Mouse (Mus musculus) hindbrain, embryonic 12.5 days (tissue): ENCODE measurements around the gene Fen1. TPM values are rescaled to one million over a fixed set of nuclear protein-coding genes. Genes with fewer than 3 reads are reported as not detected.
"Not testable (repeated sequence)": the region's sequence is repeated elsewhere in the genome, so short reads cannot be mapped to it uniquely, and the experiment has no call there.

Experiments
- ATAC-seq: fragments of 200-750 bp; cut with Nextera tagmentation; 2 replicates; pipeline ENCODE4 v1.8.0; 2017; ENCODE audit warnings: moderate TSS enrichment; ENCODE audit not compliant: low FRiP score
- H3K27ac ChIP-seq: fragments of 300-500 bp; sonication (generic); 2 replicates; pipeline ENCODE4 v1.5.1; 2016; ENCODE audit warnings: mild to moderate bottlenecking
- H3K27me3 ChIP-seq: fragments of 300-500 bp; sonication (generic); 2 replicates; pipeline ENCODE4 v1.6.1; 2016; ENCODE audit warnings: mild to moderate bottlenecking
- H3K36me3 ChIP-seq: fragments of 300-500 bp; sonication (generic); 2 replicates; pipeline ENCODE4 v1.6.1; 2016; ENCODE audit warnings: mild to moderate bottlenecking
- H3K4me1 ChIP-seq: fragments of 300-500 bp; sonication (generic); 2 replicates; pipeline ENCODE4 v1.6.1; 2016
- H3K4me2 ChIP-seq: fragments of 300-500 bp; sonication (generic); replicated peaks from 2 replicates; pipeline ENCODE4 v1.6.1; 2016; ENCODE audit warnings: mild to moderate bottlenecking
- H3K4me3 ChIP-seq: fragments of 300-500 bp; sonication (generic); 2 replicates; pipeline ENCODE4 v1.5.1; 2016; ENCODE audit warnings: mild to moderate bottlenecking
- H3K9ac ChIP-seq: fragments of 300-500 bp; sonication (generic); 2 replicates; pipeline ENCODE4 v1.6.1; 2016; ENCODE audit warnings: mild to moderate bottlenecking, moderate library complexity
- H3K9me3 ChIP-seq: fragments of 300-500 bp; sonication (generic); replicated peaks from 2 replicates; pipeline ENCODE4 v1.6.1; 2016; ENCODE audit warnings: mild to moderate bottlenecking
- WGBS: fragments of 180-500 bp; shearing (Covaris S2); methylation state at CpG from one replicate; pipeline ENCODE4 v1.1.7; 2016; 5-methylcytosine and 5-hydroxymethylcytosine counted together
- polyA plus RNA-seq: library from polyadenylated mRNA; unstranded; fragments of >200 nt; fragmentation: Nextera tagmentation; extraction: Ambion mirVana; gene quantifications from 2 replicates; pipeline ENCODE4 v1.2.1, GENCODE M21; 2016

The Fen1 gene
- polyA plus RNA-seq, 1 experiment from 2014 or later = 62.4 TPM

DNA sequence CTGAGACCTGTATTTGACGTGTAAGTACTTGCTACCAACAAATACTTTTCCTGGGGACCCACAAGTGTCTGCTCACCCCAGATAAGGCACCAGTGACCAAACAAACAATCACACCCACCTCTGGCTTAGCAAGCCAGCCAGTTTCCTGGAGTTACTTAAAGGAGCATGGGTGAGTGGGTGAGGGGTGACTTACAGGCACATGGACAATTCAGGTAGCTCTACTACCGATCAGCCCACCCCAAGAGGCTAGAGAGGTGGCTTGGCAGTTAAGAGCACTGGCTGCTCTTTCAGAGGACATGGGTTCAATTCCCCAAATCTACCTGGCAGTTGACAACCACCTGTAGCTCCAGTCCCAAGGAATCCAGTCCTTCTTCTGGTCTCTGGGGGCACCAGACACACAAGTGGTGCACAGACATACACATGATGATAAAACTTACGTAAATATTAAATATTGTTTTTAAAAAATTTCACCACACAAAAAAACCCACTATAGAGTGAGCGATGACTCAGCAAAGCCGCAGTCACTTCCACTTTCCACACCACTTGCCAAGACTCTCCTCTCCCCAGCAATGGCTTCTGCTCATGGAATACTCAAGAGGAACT is 30.8 kb downstream of the Fen1 start:
- no peaks in the 10 kb centered on the region for H3K4me1 ChIP-seq
- no peaks in the 10 kb centered on the region for H3K9me3 ChIP-seq
- H3K4me2 ChIP-seq = no peak overlapping the region
- no peaks in the 10 kb centered on the region for H3K36me3 ChIP-seq
- H3K27ac ChIP-seq = no peak overlapping the region
- H3K9ac ChIP-seq = no peak overlapping the region
- WGBS = 85% methylated on average over 5 of the region's 5 CpGs
- no peak overlapping the region for H3K4me3 ChIP-seq
- no peaks in the 10 kb centered on the region for H3K27me3 ChIP-seq
- no peak for ATAC-seq

GRCm38 (mm10) chr19:10171846-10172245 is 32.1 kb downstream of the Fen1 start:
- Histone ChIP-seq H3K27ac (no peak overlapping the region), H3K4me2 (no peak overlapping the region), H3K9me3 (no peaks in the 10 kb centered on the region), H3K4me3 (no peak overlapping the region), H3K4me1 (no peaks in the 10 kb centered on the region), H3K9ac (no peak overlapping the region), H3K27me3 (no peaks in the 10 kb centered on the region), H3K36me3 (no peaks in the 10 kb centered on the region)
- no peak for ATAC-seq

DNA sequence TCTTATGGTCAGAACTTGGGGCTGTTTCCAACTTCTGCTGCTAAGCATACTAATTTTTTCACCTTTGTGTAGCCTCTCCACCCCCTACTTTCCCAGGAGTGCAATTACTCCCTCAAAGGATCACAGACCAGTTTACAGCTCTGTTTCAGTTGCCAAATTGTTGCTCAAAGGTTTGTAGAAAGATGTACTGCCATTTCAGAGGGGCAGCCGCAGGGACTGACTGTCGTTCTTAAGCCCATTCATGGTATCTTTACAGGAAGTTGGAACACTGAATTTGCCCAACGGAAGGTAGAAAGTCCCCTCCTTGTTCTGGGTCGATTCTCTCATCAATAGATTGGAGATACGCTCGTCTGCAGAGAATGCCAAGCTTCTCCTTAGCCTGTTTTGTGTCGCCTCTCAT is 32.6 kb downstream of the Fen1 start:
- ATAC-seq = no peak
- no peak overlapping the region for H3K4me2 ChIP-seq
- 88% methylated on average over 7 of the region's 7 CpGs for WGBS
- no peaks in the 10 kb centered on the region for H3K4me1 ChIP-seq
- H3K36me3 ChIP-seq = no peaks in the 10 kb centered on the region
- no peaks in the 10 kb centered on the region for H3K9me3 ChIP-seq
- H3K9ac ChIP-seq = no peak overlapping the region
- no peak overlapping the region for H3K27ac ChIP-seq
- no peak overlapping the region for H3K4me3 ChIP-seq
- no peaks in the 10 kb centered on the region for H3K27me3 ChIP-seq

DNA sequence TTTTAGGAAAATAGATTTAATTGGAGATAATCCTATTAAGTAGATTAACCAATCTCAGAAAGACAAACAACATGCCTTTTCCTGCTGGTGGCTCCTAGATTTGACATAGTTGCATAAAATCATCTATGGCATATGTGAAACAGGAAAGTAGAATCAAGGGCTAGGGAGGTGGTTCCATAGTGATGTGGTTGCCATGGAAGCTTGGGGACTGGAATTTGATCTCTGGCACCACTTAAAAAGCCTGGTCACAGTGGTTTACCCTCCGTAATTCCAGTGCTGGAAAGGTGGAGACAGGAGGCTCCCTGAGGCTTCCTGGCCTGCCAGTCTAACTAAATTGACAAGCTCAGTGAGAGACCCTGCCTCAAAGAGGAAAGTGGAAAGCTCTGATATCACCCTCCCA is 33.5 kb downstream of the Fen1 start:
- H3K4me2 ChIP-seq = no peak overlapping the region
- no peak overlapping the region for H3K27ac ChIP-seq
- ATAC-seq = no peak
- WGBS = 12% methylated on average over 1 of the region's 1 CpGs
- H3K27me3 ChIP-seq = no peaks in the 10 kb centered on the region
- no peaks in the 10 kb centered on the region for H3K9me3 ChIP-seq
- no peaks in the 10 kb centered on the region for H3K4me1 ChIP-seq
- H3K9ac ChIP-seq = no peak overlapping the region
- no peak overlapping the region for H3K4me3 ChIP-seq
- no peaks in the 10 kb centered on the region for H3K36me3 ChIP-seq

DNA sequence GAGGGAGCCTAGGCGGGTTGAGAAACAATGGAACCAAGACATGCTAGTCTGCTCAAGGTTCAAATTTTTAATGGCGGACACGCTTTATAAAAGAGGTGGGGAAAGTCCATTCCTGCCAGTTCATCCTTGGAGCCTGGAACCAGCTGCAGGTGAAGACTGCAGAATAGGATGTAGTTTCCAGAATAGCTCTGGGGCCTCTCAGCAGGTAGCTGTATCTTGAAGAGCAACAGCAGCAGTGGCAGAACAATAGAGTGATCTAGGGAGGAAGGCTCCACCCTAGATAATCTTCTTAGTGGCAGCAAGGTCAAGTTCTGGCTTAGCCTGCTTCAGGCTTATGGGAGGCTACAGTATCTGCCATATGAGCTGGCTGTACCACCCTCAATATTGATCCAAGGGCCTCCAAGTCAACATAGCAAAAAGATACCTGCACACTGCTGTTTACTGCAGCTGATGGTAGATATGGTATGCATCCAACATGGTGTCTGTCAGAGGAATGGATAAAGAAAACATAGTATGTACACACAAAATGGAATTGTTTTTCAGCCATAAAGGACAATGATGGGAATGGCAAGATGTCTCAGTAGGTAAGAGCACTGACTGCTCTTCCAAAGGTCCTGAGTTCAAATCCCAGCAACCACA is 34.2 kb downstream of the Fen1 start:
- 84% methylated on average over 3 of the region's 3 CpGs for WGBS

DNA sequence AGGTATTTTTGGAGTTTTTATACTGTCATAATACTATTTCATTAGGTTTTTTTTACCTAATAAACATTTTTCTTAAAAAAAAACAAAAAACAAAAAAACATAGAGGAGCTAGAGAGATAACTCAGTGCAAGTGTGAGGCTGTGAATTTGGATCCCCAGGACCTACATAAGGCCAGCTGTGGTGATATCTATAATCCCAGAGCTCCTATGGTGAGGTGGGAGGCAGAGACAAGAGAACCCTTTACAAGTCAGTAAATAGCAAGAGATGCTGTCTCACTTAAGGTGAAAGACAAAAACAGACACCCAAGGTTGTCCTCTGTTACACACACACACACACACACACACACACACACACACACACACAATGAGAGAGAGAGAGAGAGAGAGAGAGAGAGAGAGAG is 34.8 kb downstream of the Fen1 start:
- no peak overlapping the region for H3K27ac ChIP-seq
- no peaks in the 10 kb centered on the region for H3K27me3 ChIP-seq
- no peak overlapping the region for H3K4me3 ChIP-seq
- H3K4me1 ChIP-seq = no peaks in the 10 kb centered on the region
- H3K9ac ChIP-seq = no peak overlapping the region
- H3K36me3 ChIP-seq = no peaks in the 10 kb centered on the region
- no peak overlapping the region for H3K4me2 ChIP-seq
- H3K9me3 ChIP-seq = no peaks in the 10 kb centered on the region
- no peak for ATAC-seq

More for the DNA sequence above, 34.2 kb downstream of the Fen1 start:
- H3K4me1 ChIP-seq, H3K36me3 ChIP-seq, H3K9ac ChIP-seq, H3K4me2 ChIP-seq, H3K27me3 ChIP-seq, H3K27ac ChIP-seq, ATAC-seq, H3K9me3 ChIP-seq, H3K4me3 ChIP-seq: not testable (repeated sequence)

GRCm38 (mm10) chr19:10168441-10168840 is 35.5 kb downstream of the Fen1 start:
- WGBS = 88% methylated on average over 3 of the region's 3 CpGs
- no peaks in the 10 kb centered on the region for H3K27me3 ChIP-seq
- H3K36me3 ChIP-seq = no peaks in the 10 kb centered on the region
- no peak overlapping the region for H3K27ac ChIP-seq
- H3K4me2 ChIP-seq = no peak overlapping the region
- no peaks in the 10 kb centered on the region for H3K4me1 ChIP-seq
- no peak overlapping the region for H3K4me3 ChIP-seq
- no peaks in the 10 kb centered on the region for H3K9me3 ChIP-seq
- ATAC-seq = no peak
- H3K9ac ChIP-seq = no peak overlapping the region

GRCm38 (mm10) chr19:10167951-10168350 is 36.0 kb downstream of the Fen1 start:
- no peak for ATAC-seq
- Histone ChIP-seq H3K27ac (no peak overlapping the region), H3K4me3 (no peak overlapping the region), H3K9ac (no peak overlapping the region), H3K27me3 (no peaks in the 10 kb centered on the region), H3K9me3 (no peaks in the 10 kb centered on the region), H3K4me1 (no peaks in the 10 kb centered on the region), H3K36me3 (no peaks in the 10 kb centered on the region), H3K4me2 (no peak overlapping the region)
- 87% methylated on average over 1 of the region's 1 CpGs for WGBS

- no peaks in the 10 kb centered on the region for H3K36me3 ChIP-seq
- ATAC-seq = no peak
- no peak overlapping the region for H3K4me3 ChIP-seq
- no peak overlapping the region for H3K4me2 ChIP-seq
- H3K9ac ChIP-seq = no peak overlapping the region
- no peak overlapping the region for H3K27ac ChIP-seq
- H3K4me1 ChIP-seq = no peaks in the 10 kb centered on the region
- H3K9me3 ChIP-seq = no peaks in the 10 kb centered on the region
- WGBS = 85% methylated on average over 4 of the region's 4 CpGs
- H3K27me3 ChIP-seq = no peaks in the 10 kb centered on the region
These were observed 36.9 kb downstream of the Fen1 start for GRCm38 (mm10) chr19:10167112-10167511.

DNA sequence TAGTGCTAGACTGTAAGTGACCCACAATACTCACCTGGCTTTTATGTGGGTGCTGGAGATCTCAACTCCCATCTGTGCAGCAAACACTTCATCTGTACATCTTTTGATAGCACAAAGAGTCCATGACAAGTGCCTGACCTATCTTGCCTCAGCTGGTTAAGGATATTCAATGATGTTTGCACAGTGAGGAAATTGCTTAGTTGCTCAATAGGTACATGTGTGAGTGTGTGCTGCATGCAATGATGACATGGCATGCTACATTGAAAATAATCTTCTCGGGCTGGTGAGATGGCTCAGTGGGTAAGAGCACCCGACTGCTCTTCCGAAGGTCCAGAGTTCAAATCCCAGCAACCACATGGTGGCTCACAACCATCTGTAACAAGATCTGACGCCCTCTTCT is 38.0 kb downstream of the Fen1 start:
- H3K4me3 ChIP-seq, H3K4me1 ChIP-seq, H3K27me3 ChIP-seq, H3K27ac ChIP-seq, ATAC-seq, H3K4me2 ChIP-seq, H3K9me3 ChIP-seq, H3K36me3 ChIP-seq, H3K9ac ChIP-seq: not testable (repeated sequence)
- 90% methylated on average over 4 of the region's 4 CpGs for whole genome bisulfite sequencing

GRCm38 (mm10) chr19:10163896-10164295 is 40.1 kb downstream of the Fen1 start:
- no peak for ATAC-seq
- 86% methylated on average over 3 of the region's 3 CpGs for WGBS
- H3K36me3 ChIP-seq = no peaks in the 10 kb centered on the region
- H3K9me3 ChIP-seq = no peaks in the 10 kb centered on the region
- H3K27me3 ChIP-seq = no peaks in the 10 kb centered on the region
- no peak overlapping the region for H3K4me2 ChIP-seq
- no peak overlapping the region for H3K4me3 ChIP-seq
- H3K4me1 ChIP-seq = no peaks in the 10 kb centered on the region
- no peak overlapping the region for H3K9ac ChIP-seq
- no peak overlapping the region for H3K27ac ChIP-seq

DNA sequence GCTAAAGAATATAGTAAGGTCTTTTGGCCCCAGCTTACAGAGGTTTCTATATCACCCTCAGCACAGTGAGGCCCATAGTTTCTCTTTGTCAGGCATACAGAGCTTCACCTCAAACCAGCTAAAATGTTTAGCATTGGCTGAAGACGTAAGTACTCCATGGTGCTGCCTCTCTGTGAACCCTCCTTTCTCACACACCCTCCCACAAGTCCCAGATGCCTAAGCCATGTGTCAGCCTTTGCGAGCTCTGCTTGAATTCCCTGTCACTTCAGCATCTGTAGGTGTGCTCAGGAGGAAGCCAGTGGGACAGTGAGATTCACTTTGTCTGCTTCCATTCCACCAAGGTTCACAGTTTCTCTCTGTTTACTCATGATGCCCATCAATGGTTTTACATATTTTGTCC is 46.2 kb downstream of the Fen1 start:
- Histone ChIP-seq H3K4me1 (no peaks in the 10 kb centered on the region), H3K27me3 (no peaks in the 10 kb centered on the region), H3K4me3 (no peak overlapping the region), H3K9me3 (no peaks in the 10 kb centered on the region), H3K36me3 (no peaks in the 10 kb centered on the region), H3K9ac (no peak overlapping the region), H3K4me2 (no peak overlapping the region), H3K27ac (no peak overlapping the region)
- WGBS = 70% methylated on average over 2 of the region's 2 CpGs
- no peak for ATAC-seq

DNA sequence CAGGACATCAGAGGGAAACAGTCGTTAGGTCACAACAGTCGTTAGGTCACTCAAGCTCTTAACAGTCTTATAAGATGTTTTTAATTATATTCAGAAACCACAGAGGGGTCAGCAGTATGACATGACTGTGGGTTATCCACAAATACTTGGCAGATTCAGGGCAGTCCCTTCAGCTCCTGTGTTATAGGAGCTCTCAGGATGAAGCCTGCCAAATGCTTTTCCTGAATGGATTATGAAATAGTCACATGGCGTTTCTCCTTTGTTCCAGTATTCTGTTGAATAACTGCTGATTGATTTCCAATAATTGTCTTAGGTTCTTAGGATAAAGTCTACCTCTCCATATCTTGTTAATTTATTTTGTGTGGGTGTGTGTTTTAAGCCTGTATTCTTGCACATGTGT is 54.8 kb downstream of the Fen1 start:
- Histone ChIP-seq H3K4me1 (peaks cover 1% of the 10 kb centered on the region; the same call in 1 of the 2 replicates), H3K4me2 (no peak overlapping the region), H3K4me3 (no peak overlapping the region), H3K36me3 (no peaks in the 10 kb centered on the region), H3K27me3 (no peaks in the 10 kb centered on the region), H3K27ac (no peak overlapping the region), H3K9ac (no peak overlapping the region), H3K9me3 (no peaks in the 10 kb centered on the region)
- WGBS = 74% methylated on average over 3 of the region's 3 CpGs
- no peak for ATAC-seq
